Mouse (Mus musculus) cortical plate, adult 2 months (tissue): ENCODE results near the gene Crkl.

Experiments used
- CTCF ChIP-seq: fragments of 200-500 bp; IDR thresholded peaks from 2 replicates; pipeline ENCODE4 v1.5.1; 2011; ENCODE audit warnings: mild to moderate bottlenecking, control low read depth, low read length; ENCODE audit not compliant: insufficient read depth; ENCODE audit errors: extremely low read depth
- POLR2A ChIP-seq: fragments of 200-500 bp; IDR thresholded peaks from 2 replicates; pipeline ENCODE4 v1.6.1; 2011; ENCODE audit warnings: mild to moderate bottlenecking, low read length, control low read depth; ENCODE audit not compliant: insufficient read depth; ENCODE audit errors: extremely low read depth

DNA sequence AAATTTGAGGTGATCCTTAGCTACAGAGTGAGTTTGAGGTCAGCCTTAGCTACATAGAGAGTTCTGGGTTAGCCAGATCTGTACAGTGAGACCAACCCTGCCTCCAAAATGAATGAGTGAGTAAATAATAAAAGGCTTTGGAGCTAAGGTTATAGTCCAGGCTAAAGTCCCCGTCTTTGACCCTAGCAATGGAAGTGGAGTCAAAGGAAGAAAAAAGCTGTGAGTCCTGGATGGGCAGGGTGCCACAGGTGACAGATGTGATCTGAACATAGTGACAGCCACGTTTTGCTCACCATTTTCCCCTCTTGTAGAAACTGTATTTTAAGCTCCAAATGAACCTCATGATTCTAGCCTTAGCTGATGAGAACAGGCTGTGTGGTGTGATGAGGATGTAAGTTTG is 67.1 kb downstream of the Crkl start:
- TF ChIP-seq CTCF (no peak), POLR2A (no peak)
